Mouse (Mus musculus): ENCODE data around the gene Rhcg.

The Rhcg gene

DNA sequence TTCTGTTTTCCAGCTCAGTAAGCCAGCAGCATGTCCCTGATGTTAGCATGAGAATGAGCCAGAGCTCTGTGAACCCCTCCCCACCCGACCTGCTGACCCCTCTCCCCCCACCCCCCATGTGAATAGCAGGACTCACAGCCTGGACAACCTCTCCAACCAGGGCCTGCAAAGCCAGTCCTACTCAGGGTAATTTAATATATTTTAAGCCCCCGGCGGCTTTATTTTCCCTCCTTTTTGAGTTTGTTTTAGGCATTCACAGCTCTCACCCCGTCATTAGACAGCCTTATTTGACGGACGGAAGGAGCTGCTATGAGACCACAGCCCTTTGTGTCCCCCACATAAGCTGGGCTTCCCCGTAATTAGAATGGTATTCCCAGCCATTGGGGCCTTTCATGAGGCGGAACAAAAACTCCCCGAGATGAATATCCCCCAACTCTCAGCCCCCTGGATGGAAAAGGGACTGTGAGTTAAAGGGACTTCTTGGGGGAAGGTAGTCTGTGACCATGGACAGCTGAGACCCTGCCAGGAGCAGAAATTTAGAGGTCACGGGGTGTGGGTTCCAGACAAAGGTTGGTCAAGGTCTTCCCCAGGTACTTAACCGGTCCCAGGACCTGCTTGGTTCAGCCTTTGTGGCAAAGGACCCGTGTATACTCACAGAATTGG is 68.4 kb downstream of the Rhcg start:
- DNase-seq (ENCODE audit: low spot score), result no peak

DNA sequence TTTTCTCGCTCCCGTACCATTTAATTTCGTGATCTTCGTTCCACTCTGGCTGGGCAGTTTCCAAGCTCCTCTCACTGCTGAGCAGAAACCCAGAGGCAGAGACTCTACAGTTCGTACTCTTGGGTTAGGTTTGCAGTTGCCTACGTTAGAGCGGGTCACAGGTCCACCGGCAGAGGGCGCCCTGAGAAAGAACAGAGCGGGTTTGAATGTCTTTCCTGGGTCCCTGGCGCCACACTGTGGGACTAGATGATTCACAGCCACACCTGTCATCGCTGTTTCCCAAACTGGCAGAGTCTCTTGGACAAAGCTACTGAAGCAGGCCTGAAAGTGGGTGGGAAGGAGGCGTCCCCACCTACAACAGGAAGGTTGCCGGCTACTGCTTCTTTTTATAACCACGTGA is 70.4 kb downstream of the Rhcg start:
- peak; percentile 64 for DNase-seq (ENCODE audit: low spot score)

DNA sequence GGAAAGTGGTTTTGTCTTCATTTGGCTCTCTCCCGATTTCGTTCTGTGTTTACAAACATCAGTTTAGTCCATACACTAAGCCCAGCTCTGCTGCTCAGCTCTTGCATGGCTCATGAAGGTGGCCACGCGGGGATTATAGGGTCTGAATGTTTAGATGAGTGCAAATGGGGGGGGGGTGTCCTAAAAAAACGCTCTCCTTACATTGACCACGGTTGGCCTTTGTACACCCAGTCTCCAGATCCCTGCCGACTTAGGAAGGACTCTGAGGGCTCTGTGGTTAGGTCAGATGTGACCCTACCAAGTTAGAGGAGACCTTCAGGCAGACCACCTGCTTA is 72.4 kb downstream of the Rhcg start:
- no peak for DNase-seq (ENCODE audit: low spot score)

DNA sequence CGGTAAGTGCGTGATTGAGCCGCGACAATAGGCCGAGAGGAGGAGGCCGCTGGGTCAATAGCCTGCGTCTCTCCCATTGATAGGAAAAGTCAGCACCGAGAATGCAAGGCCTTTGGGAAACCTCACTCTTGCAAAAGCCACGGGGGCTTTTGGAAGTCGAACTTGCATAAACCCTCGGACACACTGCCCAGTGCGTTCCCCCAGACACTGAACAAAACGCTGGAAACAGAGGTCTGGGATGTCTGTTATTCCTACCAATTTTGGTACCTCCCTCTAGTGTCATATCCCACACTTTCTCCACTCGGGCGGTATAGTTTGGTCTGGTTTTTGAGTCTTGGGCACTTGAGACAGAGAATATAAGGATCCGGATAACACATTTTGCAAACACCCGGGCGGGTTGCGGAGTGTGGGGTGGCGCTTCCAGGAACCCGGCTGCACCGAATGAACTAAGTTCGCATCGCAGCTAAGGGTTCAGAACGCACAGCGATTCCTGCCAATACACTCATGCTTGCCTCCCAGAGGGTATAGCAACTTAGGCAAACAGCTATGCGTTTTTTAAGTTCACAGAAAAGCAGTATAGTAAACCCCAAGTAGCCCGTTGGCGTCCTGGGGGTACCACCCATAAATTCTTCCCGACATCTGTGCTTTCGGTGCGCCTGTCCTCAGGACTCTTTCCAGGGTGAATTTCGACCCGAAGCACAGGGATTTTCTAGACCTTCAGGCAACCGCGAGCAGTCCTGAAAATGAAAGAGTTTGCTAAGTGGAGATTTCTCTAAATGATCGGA is 73.0 kb downstream of the Rhcg start:
- no peak for DNase-seq (ENCODE audit: low spot score)

Data from adipocyte (in vitro differentiated cells).